Mouse (Mus musculus): ENCODE measurements around the gene Arid3c.
A peak's percentile ranks its signal among the peaks of the same experiment; 100 is the strongest.
"Not testable (repeated sequence)": the region's sequence is repeated elsewhere in the genome, so short reads cannot be mapped to it uniquely, and the experiment has no call there.

The Arid3c gene

GRCm38 (mm10) chr4:41705922-41706754, 24.8 kb downstream of the Arid3c start:
- DNase-seq (ENCODE audit: low spot score in 2 of 2): no peak

GRCm38 (mm10) chr4:41704651-41705050, 26.3 kb downstream of the Arid3c start:
- no peak for DNase-seq (ENCODE audit: low spot score in 2 of 2)

- DNase-seq (ENCODE audit: low spot score in 2 of 2): not testable (repeated sequence)
Observed at GRCm38 (mm10) chr4:41702226-41702625, 28.7 kb downstream of the Arid3c start.

- DNase-seq (ENCODE audit: low spot score in 2 of 2): not testable (repeated sequence)
Observed at GRCm38 (mm10) chr4:41700224-41700623, 30.7 kb downstream of the Arid3c start.

GRCm38 (mm10) chr4:41699783-41700182, 31.2 kb downstream of the Arid3c start, which contains the start of gene Il11ra1:
Gene Il11ra1, plus strand, starts transcription at chr4:41699989.
- not testable (repeated sequence) for DNase-seq (ENCODE audit: low spot score in 2 of 2)

- not testable (repeated sequence) for DNase-seq (ENCODE audit: low spot score in 2 of 2)
Observed at GRCm38 (mm10) chr4:41698421-41699016, 32.4 kb downstream of the Arid3c start.

GRCm38 (mm10) chr4:41696930-41697841, 33.8 kb downstream of the Arid3c start, which contains the start of gene Cntfr:
Gene Cntfr, minus strand, starts transcription at chr4:41697089.
- peak; percentile 44 to 53 for DNase-seq (ENCODE audit: low spot score in 2 of 2)

GRCm38 (mm10) chr4:41696452-41696851, 34.5 kb downstream of the Arid3c start:
- DNase-seq (ENCODE audit: low spot score in 2 of 2): not testable (repeated sequence)

GRCm38 (mm10) chr4:41695800-41696199, 35.1 kb downstream of the Arid3c start:
- DNase-seq (ENCODE audit: low spot score in 2 of 2): not testable (repeated sequence)

GRCm38 (mm10) chr4:41693511-41693910, 37.4 kb downstream of the Arid3c start:
- DNase-seq (ENCODE audit: low spot score in 2 of 2): not testable (repeated sequence)

- not testable (repeated sequence) for DNase-seq (ENCODE audit: low spot score in 2 of 2)
Observed at GRCm38 (mm10) chr4:41690014-41690413, 40.9 kb downstream of the Arid3c start.

- not testable (repeated sequence) for DNase-seq (ENCODE audit: low spot score in 2 of 2)
Observed at GRCm38 (mm10) chr4:41688562-41688961, 42.4 kb downstream of the Arid3c start.

GRCm38 (mm10) chr4:41685882-41686492, 45.0 kb downstream of the Arid3c start:
- DNase-seq (ENCODE audit: low spot score in 2 of 2): not testable (repeated sequence)

GRCm38 (mm10) chr4:41684931-41685453, 46.0 kb downstream of the Arid3c start:
- not testable (repeated sequence) for DNase-seq (ENCODE audit: low spot score in 2 of 2)

GRCm38 (mm10) chr4:41684131-41684930, 46.6 kb downstream of the Arid3c start:
- DNase-seq (ENCODE audit: low spot score in 2 of 2): not testable (repeated sequence)

GRCm38 (mm10) chr4:41683303-41683702, 47.6 kb downstream of the Arid3c start:
- not testable (repeated sequence) for DNase-seq (ENCODE audit: low spot score in 2 of 2)

GRCm38 (mm10) chr4:41682789-41683188, 48.2 kb downstream of the Arid3c start:
- DNase-seq (ENCODE audit: low spot score in 2 of 2): no peak

- no peak for DNase-seq (ENCODE audit: low spot score in 2 of 2)
Observed at GRCm38 (mm10) chr4:41681947-41682346, 49.0 kb downstream of the Arid3c start.

GRCm38 (mm10) chr4:41681176-41681575, 49.8 kb downstream of the Arid3c start:
- no peak for DNase-seq (ENCODE audit: low spot score in 2 of 2)

GRCm38 (mm10) chr4:41679291-41679690, 51.7 kb downstream of the Arid3c start:
- DNase-seq (ENCODE audit: low spot score in 2 of 2): no peak
